Mouse (Mus musculus) neural tube, embryonic 14.5 days (tissue): ENCODE measurements around the gene Gtsf1. TPM values are rescaled to one million over a fixed set of nuclear protein-coding genes. Genes with fewer than 3 reads are reported as not detected.
A peak's percentile ranks its signal among the peaks of the same experiment; 100 is the strongest.

Source experiments
- ATAC-seq: fragments of 200-750 bp; cut with Nextera tagmentation; 2 replicates; pipeline ENCODE4 v1.8.0; 2017; ENCODE audit warnings: low read depth, mild to moderate bottlenecking, moderate TSS enrichment, moderate library complexity
- H3K27ac ChIP-seq: fragments of 300-500 bp; sonication (generic); 2 replicates; pipeline ENCODE4 v1.5.1; 2014; ENCODE audit warnings: low read depth, mild to moderate bottlenecking, control low read depth, low read length, moderate library complexity, mixed read lengths
- H3K27me3 ChIP-seq: fragments of 300-500 bp; sonication (generic); 2 replicates; pipeline ENCODE4 v1.6.1; 2014; ENCODE audit warnings: low read length; ENCODE audit not compliant: control insufficient read depth, insufficient read depth
- H3K36me3 ChIP-seq: fragments of 300-500 bp; sonication (generic); 2 replicates; pipeline ENCODE4 v1.6.1; 2014; ENCODE audit warnings: low read length, mixed read lengths; ENCODE audit not compliant: control insufficient read depth, insufficient read depth
- H3K4me1 ChIP-seq: fragments of 300-500 bp; sonication (generic); 2 replicates; pipeline ENCODE4 v1.6.1; 2014; ENCODE audit warnings: low read length; ENCODE audit not compliant: control insufficient read depth, insufficient read depth
- H3K4me2 ChIP-seq: fragments of 300-500 bp; sonication (generic); 2 replicates; pipeline ENCODE4 v1.6.1; 2014; ENCODE audit warnings: mild to moderate bottlenecking, low read depth, low read length, control low read depth
- H3K4me3 ChIP-seq: fragments of 300-500 bp; sonication (generic); 2 replicates; pipeline ENCODE4 v1.5.1; 2014; ENCODE audit warnings: low read depth, low read length, control low read depth, mixed read lengths
- H3K9ac ChIP-seq: fragments of 300-500 bp; sonication (generic); replicated peaks from 2 replicates; pipeline ENCODE4 v1.6.1; 2014; ENCODE audit warnings: low read depth, mild to moderate bottlenecking, control low read depth, low read length, mixed read lengths
- H3K9me3 ChIP-seq: fragments of 300-500 bp; sonication (generic); 2 replicates; pipeline ENCODE4 v1.6.1; 2016; ENCODE audit warnings: low read length; ENCODE audit not compliant: control insufficient read depth
- WGBS: fragments of 180-500 bp; shearing (Covaris S2); extraction: QIAGEN DNeasy Blood & Tissue Kit; methylation state at CpG from one replicate; pipeline ENCODE4 v1.1.7; 2014; 5-methylcytosine and 5-hydroxymethylcytosine counted together
- polyA plus RNA-seq: library from polyadenylated mRNA; unstranded; fragments of >200 nt; fragmentation: Nextera tagmentation; extraction: Ambion mirVana; gene quantifications from 2 replicates; pipeline ENCODE4 v1.2.1, GENCODE M21; 2014

Gtsf1 gene
- polyA plus RNA-seq, 1 experiment from 2014 or later, result not detected

GRCm38 (mm10) chr15:103370462-103370861 lies 59.8 kb downstream of the Gtsf1 start:
- H3K4me3 ChIP-seq, result no peak overlapping the region
- 56% methylated on average over 4 of the region's 4 CpGs for WGBS
- no peak overlapping the region for H3K4me2 ChIP-seq
- no peaks in the 10 kb centered on the region for H3K9me3 ChIP-seq
- no peak for ATAC-seq
- H3K27me3 ChIP-seq, result peaks cover 2% of the 10 kb centered on the region; the same call in 1 of the 2 replicates
- H3K4me1 ChIP-seq, result peaks cover 11% of the 10 kb centered on the region
- H3K36me3 ChIP-seq, result no peaks in the 10 kb centered on the region
- no peak overlapping the region for H3K27ac ChIP-seq
- H3K9ac ChIP-seq, result no peak overlapping the region

- Histone ChIP-seq H3K36me3 (no peaks in the 10 kb centered on the region), H3K9me3 (no peaks in the 10 kb centered on the region), H3K4me2 (no peak overlapping the region), H3K4me1 (peaks cover 12% of the 10 kb centered on the region), H3K27me3 (peaks cover 2% of the 10 kb centered on the region; the same call in 1 of the 2 replicates), H3K27ac (no peak overlapping the region), H3K4me3 (no peak overlapping the region), H3K9ac (no peak overlapping the region)
- WGBS, result 74% methylated on average over 1 of the region's 1 CpGs
- ATAC-seq, result no peak
Measured at GRCm38 (mm10) chr15:103369123-103369522, 61.1 kb downstream of the Gtsf1 start.

GRCm38 (mm10) chr15:103368179-103368940 lies 61.9 kb downstream of the Gtsf1 start:
- Histone ChIP-seq H3K36me3 (no peaks in the 10 kb centered on the region), H3K4me1 (peaks cover 12% of the 10 kb centered on the region), H3K9ac (no peak overlapping the region), H3K4me2 (no peak overlapping the region), H3K9me3 (no peaks in the 10 kb centered on the region), H3K27ac (no peak overlapping the region), H3K4me3 (no peak overlapping the region), H3K27me3 (peaks cover 2% of the 10 kb centered on the region; the same call in 1 of the 2 replicates)
- ATAC-seq, result no peak
- WGBS, result 92% methylated on average over 4 of the region's 4 CpGs

- Histone ChIP-seq H3K27ac (peak within 1 kb of the TSS; percentile 7; the same call in 1 of the 2 replicates), H3K36me3 (no peaks in the 10 kb centered on the region), H3K4me3 (peak within 1 kb of the TSS; percentile 42), H3K9ac (peak within 1 kb of the TSS; percentile 55), H3K9me3 (no peaks in the 10 kb centered on the region), H3K27me3 (peaks cover 2% of the 10 kb centered on the region; the same call in 1 of the 2 replicates), H3K4me2 (peak within 1 kb of the TSS; percentile 89), H3K4me1 (peaks cover 12% of the 10 kb centered on the region)
- WGBS, result 1% methylated on average over 46 of the region's 51 CpGs
- ATAC-seq, result peak; percentile 70
Measured at GRCm38 (mm10) chr15:103366376-103367149, 63.7 kb downstream of the Gtsf1 start, which contains the start of gene Itga5. Gene Itga5, minus strand, starts transcription at chr15:103366763.

- peak overlapping the region; percentile 42 for H3K4me3 ChIP-seq
- under 1% methylated on average over 50 of the region's 51 CpGs for WGBS
- peak; percentile 57; the same call in 1 of the 2 replicates for ATAC-seq
- H3K4me1 ChIP-seq, result peaks cover 12% of the 10 kb centered on the region
- H3K4me2 ChIP-seq, result peak overlapping the region; percentile 89
- H3K36me3 ChIP-seq, result no peaks in the 10 kb centered on the region
- no peaks in the 10 kb centered on the region for H3K9me3 ChIP-seq
- H3K27ac ChIP-seq, result peak overlapping the region; percentile 7; the same call in 1 of the 2 replicates
- peak overlapping the region; percentile 55 for H3K9ac ChIP-seq
- peaks cover 2% of the 10 kb centered on the region; the same call in 1 of the 2 replicates for H3K27me3 ChIP-seq
Measured at GRCm38 (mm10) chr15:103365471-103366375, 64.5 kb downstream of the Gtsf1 start.

- 65% methylated on average over 4 of the region's 4 CpGs for WGBS
- H3K27ac ChIP-seq, result no peak overlapping the region
- H3K9ac ChIP-seq, result no peak overlapping the region
- peaks cover 2% of the 10 kb centered on the region; the same call in 1 of the 2 replicates for H3K27me3 ChIP-seq
- no peaks in the 10 kb centered on the region for H3K36me3 ChIP-seq
- peak overlapping the region; percentile 89; the same call in 1 of the 2 replicates for H3K4me2 ChIP-seq
- ATAC-seq, result no peak
- H3K4me3 ChIP-seq, result no peak overlapping the region
- H3K9me3 ChIP-seq, result no peaks in the 10 kb centered on the region
- H3K4me1 ChIP-seq, result peaks cover 12% of the 10 kb centered on the region
Measured at GRCm38 (mm10) chr15:103364761-103365160, 65.5 kb downstream of the Gtsf1 start.

- no peak overlapping the region for H3K4me2 ChIP-seq
- no peak for ATAC-seq
- H3K9me3 ChIP-seq, result no peaks in the 10 kb centered on the region
- H3K9ac ChIP-seq, result no peak overlapping the region
- H3K4me3 ChIP-seq, result no peak overlapping the region
- H3K27ac ChIP-seq, result no peak overlapping the region
- H3K27me3 ChIP-seq, result peaks cover 2% of the 10 kb centered on the region; the same call in 1 of the 2 replicates
- peaks cover 12% of the 10 kb centered on the region for H3K4me1 ChIP-seq
- no peaks in the 10 kb centered on the region for H3K36me3 ChIP-seq
- WGBS, result 64% methylated on average over 1 of the region's 1 CpGs
Measured at GRCm38 (mm10) chr15:103363809-103364208, 66.5 kb downstream of the Gtsf1 start.

- peaks cover 2% of the 10 kb centered on the region; the same call in 1 of the 2 replicates for H3K27me3 ChIP-seq
- no peak overlapping the region for H3K9ac ChIP-seq
- H3K4me2 ChIP-seq, result no peak overlapping the region
- H3K4me1 ChIP-seq, result peaks cover 12% of the 10 kb centered on the region
- no peak overlapping the region for H3K27ac ChIP-seq
- no peaks in the 10 kb centered on the region for H3K36me3 ChIP-seq
- H3K9me3 ChIP-seq, result no peaks in the 10 kb centered on the region
- ATAC-seq, result no peak
- H3K4me3 ChIP-seq, result no peak overlapping the region
- 98% methylated on average over 3 of the region's 3 CpGs for WGBS
Measured at GRCm38 (mm10) chr15:103362950-103363349, 67.3 kb downstream of the Gtsf1 start.
